Mouse (Mus musculus) lung, postnatal 0 days (tissue): Measurements from ENCODE around the gene Mier3.

Source experiments
- CTCF ChIP-seq: IDR thresholded peaks from 2 replicates; pipeline ENCODE4 v1.5.1; 2016; ENCODE audit warnings: antibody characterized with exemption, mild to moderate bottlenecking
- EP300 ChIP-seq: IDR thresholded peaks from 2 replicates; pipeline ENCODE4 v1.6.1; 2016; ENCODE audit warnings: antibody characterized with exemption, mild to moderate bottlenecking, control low read depth

- TF ChIP-seq CTCF (no peak), EP300 (no peak)
Measured at GRCm38 (mm10) chr13:111703396-111703795, 22.6 kb downstream of the Mier3 start.
